Mouse (Mus musculus) liver, postnatal 0 days (tissue): ENCODE measurements around the gene Znhit2. TPM values are rescaled to one million over a fixed set of nuclear protein-coding genes. Genes with fewer than 3 reads are reported as not detected.
A peak's percentile ranks its signal among the peaks of the same experiment; 100 is the strongest.

Experiments
- ATAC-seq: fragments of 200-750 bp; cut with Nextera tagmentation; 2 replicates; pipeline ENCODE4 v1.8.0; 2017; ENCODE audit warnings: mild to moderate bottlenecking, moderate library complexity
- DNase-seq: peaks from one replicate; pipeline ENCODE4 v3.0.0-alpha.2; 2016
- H3K27ac ChIP-seq: fragments of 300-500 bp; sonication (generic); 2 replicates; pipeline ENCODE4 v1.5.1; 2014; ENCODE audit warnings: antibody characterized with exemption, moderate library complexity, mild to moderate bottlenecking, low read depth
- H3K27me3 ChIP-seq: fragments of 300-500 bp; sonication (generic); 2 replicates; pipeline ENCODE4 v1.6.1; 2014; ENCODE audit warnings: low read length, control low read depth, mixed read lengths; ENCODE audit not compliant: insufficient read depth
- H3K36me3 ChIP-seq: fragments of 300-500 bp; sonication (generic); replicated peaks from 2 replicates; pipeline ENCODE4 v1.6.1; 2014; ENCODE audit warnings: mild to moderate bottlenecking, control low read depth, low read length, moderate library complexity, mixed read lengths; ENCODE audit not compliant: insufficient read depth
- H3K4me1 ChIP-seq: fragments of 300-500 bp; sonication (generic); 2 replicates; pipeline ENCODE4 v1.6.1; 2014; ENCODE audit warnings: antibody characterized with exemption, mild to moderate bottlenecking, control low read depth; ENCODE audit not compliant: insufficient read depth
- H3K4me2 ChIP-seq: fragments of 300-500 bp; sonication (generic); 2 replicates; pipeline ENCODE4 v1.6.1; 2014; ENCODE audit warnings: low read depth, mild to moderate bottlenecking, low read length, moderate library complexity, mixed read lengths
- H3K4me3 ChIP-seq: fragments of 300-500 bp; sonication (generic); 2 replicates; pipeline ENCODE4 v1.5.1; 2014; ENCODE audit warnings: low read depth, low read length
- H3K9ac ChIP-seq: fragments of 300-500 bp; sonication (generic); replicated peaks from 2 replicates; pipeline ENCODE4 v1.6.1; 2014; ENCODE audit warnings: mild to moderate bottlenecking, moderate library complexity
- H3K9me3 ChIP-seq: fragments of 300-500 bp; sonication (generic); 2 replicates; pipeline ENCODE4 v1.6.1; 2016; ENCODE audit warnings: mild to moderate bottlenecking, control low read depth, low read length, mixed read lengths
- CTCF ChIP-seq: sonication (generic); IDR thresholded peaks from 2 replicates; pipeline ENCODE4 v1.5.1; 2016; ENCODE audit warnings: antibody characterized with exemption, low read depth
- EP300 ChIP-seq: IDR thresholded peaks from 2 replicates; pipeline ENCODE4 v1.6.1; 2016; ENCODE audit warnings: antibody characterized with exemption, low read depth, mild to moderate bottlenecking
- WGBS: fragments of 180-500 bp; shearing (Covaris S2); extraction: QIAGEN DNeasy Blood & Tissue Kit; methylation state at CpG from one replicate; pipeline ENCODE4 v1.1.7; 2014; ENCODE audit not compliant: insufficient replicate concordance; 5-methylcytosine and 5-hydroxymethylcytosine counted together
- polyA plus RNA-seq: library from polyadenylated mRNA; unstranded; fragments of >200 nt; fragmentation: Nextera tagmentation; extraction: Ambion mirVana; gene quantifications from 2 replicates; pipeline ENCODE4 v1.2.1, GENCODE M21; 2015

Gene Znhit2
- polyA plus RNA-seq, 1 experiment from 2014 or later = 30.2 TPM

GRCm38 (mm10) chr19:6030520-6031280 is 30.3 kb upstream of the Znhit2 start:
- no peak for DNase-seq
- WGBS = 55% methylated on average over 13 of the region's 14 CpGs
- no peak for ATAC-seq
- no peaks in the 10 kb centered on the region for H3K9me3 ChIP-seq
- no peak for TF ChIP-seq CTCF
- TF ChIP-seq EP300 = no peak
- no peak overlapping the region for H3K4me2 ChIP-seq
- H3K27me3 ChIP-seq = no peaks in the 10 kb centered on the region
- no peak overlapping the region for H3K27ac ChIP-seq
- H3K4me1 ChIP-seq = no peaks in the 10 kb centered on the region; the same call in 1 of the 2 replicates
- H3K9ac ChIP-seq = no peak overlapping the region
- no peaks in the 10 kb centered on the region for H3K36me3 ChIP-seq
- H3K4me3 ChIP-seq = no peak overlapping the region

GRCm38 (mm10) chr19:6035966-6036585 is 24.9 kb upstream of the Znhit2 start:
- WGBS = 40% methylated on average over 9 of the region's 9 CpGs
- Histone ChIP-seq H3K4me3 (no peak overlapping the region), H3K27ac (no peak overlapping the region), H3K36me3 (no peaks in the 10 kb centered on the region), H3K9ac (no peak overlapping the region), H3K4me1 (peaks cover 6% of the 10 kb centered on the region), H3K9me3 (no peaks in the 10 kb centered on the region), H3K27me3 (no peaks in the 10 kb centered on the region), H3K4me2 (no peak overlapping the region)
- TF ChIP-seq CTCF (no peak), EP300 (no peak)
- DNase-seq (no peak), ATAC-seq (no peak)

- no peak for TF ChIP-seq CTCF
- no peak for TF ChIP-seq EP300
- Histone ChIP-seq H3K9ac (no peak overlapping the region), H3K36me3 (no peaks in the 10 kb centered on the region), H3K4me2 (no peak overlapping the region), H3K27me3 (no peaks in the 10 kb centered on the region), H3K4me1 (peaks cover 12% of the 10 kb centered on the region), H3K27ac (no peak overlapping the region), H3K4me3 (no peak overlapping the region), H3K9me3 (no peaks in the 10 kb centered on the region)
- ATAC-seq (no peak), DNase-seq (no peak)
Observed at GRCm38 (mm10) chr19:6037695-6038094, 23.3 kb upstream of the Znhit2 start.

GRCm38 (mm10) chr19:6038326-6038725 is 22.7 kb upstream of the Znhit2 start:
- Histone ChIP-seq H3K4me2 (no peak overlapping the region), H3K4me3 (no peak overlapping the region), H3K36me3 (no peaks in the 10 kb centered on the region), H3K27ac (no peak overlapping the region), H3K4me1 (peaks cover 12% of the 10 kb centered on the region), H3K27me3 (no peaks in the 10 kb centered on the region), H3K9me3 (no peaks in the 10 kb centered on the region), H3K9ac (no peak overlapping the region)
- ATAC-seq = no peak
- DNase-seq = no peak
- TF ChIP-seq EP300 (no peak), CTCF (no peak)
- 63% methylated on average over 7 of the region's 7 CpGs for WGBS

GRCm38 (mm10) chr19:6040002-6040401 is 21.0 kb upstream of the Znhit2 start:
- DNase-seq (no peak), ATAC-seq (no peak)
- Histone ChIP-seq H3K36me3 (no peaks in the 10 kb centered on the region), H3K9me3 (no peaks in the 10 kb centered on the region), H3K27me3 (no peaks in the 10 kb centered on the region), H3K4me1 (peaks cover 16% of the 10 kb centered on the region), H3K27ac (no peak overlapping the region), H3K4me2 (no peak overlapping the region), H3K9ac (no peak overlapping the region), H3K4me3 (no peak overlapping the region)
- no peak for TF ChIP-seq EP300
- peak; percentile 43 for TF ChIP-seq CTCF

- no peaks in the 10 kb centered on the region for H3K9me3 ChIP-seq
- no peaks in the 10 kb centered on the region for H3K27me3 ChIP-seq
- peaks cover 15% of the 10 kb centered on the region for H3K4me1 ChIP-seq
- TF ChIP-seq CTCF (no peak), EP300 (no peak)
- ATAC-seq = no peak
- no peak overlapping the region for H3K4me2 ChIP-seq
- WGBS = 85% methylated on average over 9 of the region's 9 CpGs
- H3K27ac ChIP-seq = no peak overlapping the region
- H3K9ac ChIP-seq = no peak overlapping the region
- no peaks in the 10 kb centered on the region for H3K36me3 ChIP-seq
- no peak for DNase-seq
- no peak overlapping the region for H3K4me3 ChIP-seq
Observed at GRCm38 (mm10) chr19:6042293-6042692, 18.7 kb upstream of the Znhit2 start.
